Mouse (Mus musculus) heart, adult 2 months (tissue): ENCODE data around the gene Aknad1.

ENCODE experiments used
- CTCF ChIP-seq: fragments of 200-600 bp; IDR thresholded peaks from 2 replicates; pipeline ENCODE4 v1.8.1; 2022; ENCODE audit warnings: antibody characterized with exemption, mild to moderate bottlenecking, moderate library complexity
- EP300 ChIP-seq: fragments of 200-500 bp; IDR thresholded peaks from 2 replicates; pipeline ENCODE4 v1.6.1; 2011; ENCODE audit warnings: low read depth, low read length, control low read depth; ENCODE audit not compliant: insufficient read depth
- POLR2A ChIP-seq: fragments of 200-500 bp; IDR thresholded peaks from 2 replicates; pipeline ENCODE4 v1.6.1; 2011; ENCODE audit warnings: mild to moderate bottlenecking, low read depth, low read length, control low read depth; ENCODE audit not compliant: insufficient read depth

DNA sequence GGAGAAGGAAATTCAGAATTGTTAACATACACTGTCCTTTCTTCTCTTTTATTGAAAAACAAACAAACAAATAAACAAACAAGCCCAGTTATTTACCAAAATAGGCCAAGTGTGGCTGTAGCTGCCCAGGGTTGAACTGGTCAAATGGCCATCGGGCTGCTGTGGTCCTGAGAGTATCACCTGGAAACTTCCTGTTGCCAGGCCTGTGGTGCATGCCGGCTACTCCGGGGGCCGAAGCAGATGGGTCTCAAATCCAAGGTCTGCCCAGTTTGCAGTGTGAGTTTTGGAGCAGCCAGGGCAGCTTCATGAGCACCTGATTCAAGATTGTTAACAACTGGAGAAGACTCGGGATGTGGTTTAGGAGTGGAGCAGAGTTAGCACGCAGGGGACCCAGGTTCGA, 26.0 kb downstream of the Aknad1 start:
- no peak for TF ChIP-seq CTCF
- no peak for TF ChIP-seq EP300
- TF ChIP-seq POLR2A, result no peak
